Mouse (Mus musculus) stomach, postnatal 0 days (tissue): Measurements from ENCODE around the gene Gm1113. TPM values are rescaled to one million over a fixed set of nuclear protein-coding genes. Genes with fewer than 3 reads are reported as not detected.
A peak's percentile ranks its signal among the peaks of the same experiment; 100 is the strongest.

Experiments used
- ATAC-seq: fragments of 200-750 bp; cut with Nextera tagmentation; 2 replicates; pipeline ENCODE4 v1.8.0; 2017; ENCODE audit not compliant: low FRiP score, low TSS enrichment
- DNase-seq: peaks from one replicate; pipeline ENCODE4 v3.0.0-alpha.2; 2016; ENCODE audit warnings: low spot score
- H3K27ac ChIP-seq: fragments of 300-500 bp; sonication (generic); replicated peaks from 2 replicates; pipeline ENCODE4 v1.5.1; 2014; ENCODE audit warnings: mild to moderate bottlenecking, control low read depth
- H3K27me3 ChIP-seq: fragments of 300-500 bp; sonication (generic); 2 replicates; pipeline ENCODE4 v1.6.1; 2014; ENCODE audit warnings: low read length; ENCODE audit not compliant: control insufficient read depth, insufficient read depth
- H3K36me3 ChIP-seq: fragments of 300-500 bp; sonication (generic); 2 replicates; pipeline ENCODE4 v1.6.1; 2014; ENCODE audit warnings: low read length, mixed read lengths; ENCODE audit not compliant: control insufficient read depth, insufficient read depth
- H3K4me1 ChIP-seq: fragments of 300-500 bp; sonication (generic); replicated peaks from 2 replicates; pipeline ENCODE4 v1.6.1; 2014; ENCODE audit warnings: antibody characterized with exemption; ENCODE audit not compliant: control insufficient read depth, insufficient read depth
- H3K4me2 ChIP-seq: fragments of 300-500 bp; sonication (generic); replicated peaks from 2 replicates; pipeline ENCODE4 v1.6.1; 2014; ENCODE audit warnings: low read depth, mild to moderate bottlenecking, control low read depth, moderate library complexity
- H3K4me3 ChIP-seq: fragments of 300-500 bp; sonication (generic); 2 replicates; pipeline ENCODE4 v1.5.1; 2014; ENCODE audit warnings: low read depth, low read length, control low read depth
- H3K9ac ChIP-seq: fragments of 300-500 bp; sonication (generic); 2 replicates; pipeline ENCODE4 v1.6.1; 2014; ENCODE audit warnings: mild to moderate bottlenecking, low read length, control low read depth, mixed read lengths
- H3K9me3 ChIP-seq: fragments of 300-500 bp; sonication (generic); 2 replicates; pipeline ENCODE4 v1.6.1; 2016; ENCODE audit warnings: low read length; ENCODE audit not compliant: control insufficient read depth
- CTCF ChIP-seq: IDR thresholded peaks from 2 replicates; pipeline ENCODE4 v1.5.1; 2016; ENCODE audit warnings: antibody characterized with exemption, low read depth, mild to moderate bottlenecking, moderate library complexity
- EP300 ChIP-seq: optimal IDR thresholded peaks from 2 replicates; pipeline ENCODE3; 2016; ENCODE audit warnings: antibody characterized with exemption
- WGBS: fragments of 180-500 bp; shearing (Covaris S2); extraction: QIAGEN DNeasy Blood & Tissue Kit; methylation state at CpG from one replicate; pipeline ENCODE4 v1.1.7; 2014; 5-methylcytosine and 5-hydroxymethylcytosine counted together
- polyA plus RNA-seq: library from polyadenylated mRNA; unstranded; fragments of >200 nt; fragmentation: Nextera tagmentation; extraction: Ambion mirVana; gene quantifications from 2 replicates; pipeline ENCODE4 v1.2.1, GENCODE M21; 2015

The Gm1113 gene
- polyA plus RNA-seq, 1 experiment from 2014 or later: not detected

DNA sequence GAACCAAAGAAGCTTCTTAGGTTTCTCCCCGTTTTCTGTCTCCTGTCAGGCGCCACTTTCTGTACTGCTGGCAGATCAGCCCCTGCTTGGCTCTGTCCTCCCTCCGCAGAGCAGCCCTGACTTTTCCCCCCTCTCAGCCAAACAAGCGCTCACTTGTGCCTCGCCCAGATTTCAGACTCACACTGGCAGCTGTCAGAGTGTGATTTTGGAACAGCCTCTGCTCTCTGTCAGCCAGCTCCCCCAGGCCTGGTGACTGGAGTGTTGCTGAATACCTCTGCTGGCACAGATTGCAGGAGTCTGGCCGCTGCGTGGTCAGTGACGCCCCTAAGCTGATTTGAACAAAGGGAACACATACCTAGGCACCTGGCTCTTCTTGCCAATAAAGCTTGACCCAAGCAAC is 9.8 kb downstream of the Gm1113 start:
- Histone ChIP-seq H3K9ac (no peak overlapping the region), H3K4me3 (no peak overlapping the region), H3K4me1 (no peaks in the 10 kb centered on the region), H3K27me3 (no peaks in the 10 kb centered on the region), H3K9me3 (no peaks in the 10 kb centered on the region), H3K36me3 (no peaks in the 10 kb centered on the region), H3K4me2 (no peak overlapping the region), H3K27ac (no peak overlapping the region; the same call in 1 of the 2 replicates)
- ATAC-seq (peak; percentile 65), DNase-seq (peak; percentile 40)
- WGBS: 29% methylated on average over 8 of the region's 8 CpGs
- no peak for TF ChIP-seq CTCF

- WGBS: 92% methylated on average over 10 of the region's 10 CpGs
- H3K27me3 ChIP-seq: no peaks in the 10 kb centered on the region
- no peak overlapping the region for H3K27ac ChIP-seq
- H3K4me1 ChIP-seq: no peaks in the 10 kb centered on the region
- H3K9me3 ChIP-seq: no peaks in the 10 kb centered on the region
- H3K9ac ChIP-seq: no peak overlapping the region
- H3K36me3 ChIP-seq: no peaks in the 10 kb centered on the region
- H3K4me2 ChIP-seq: no peak overlapping the region
- DNase-seq (no peak), ATAC-seq (no peak)
- no peak overlapping the region for H3K4me3 ChIP-seq
- TF ChIP-seq CTCF (no peak), EP300 (no peak)
Measured at GRCm38 (mm10) chr9:35502361-35503000, 15.6 kb downstream of the Gm1113 start.

- no peak for TF ChIP-seq CTCF
- TF ChIP-seq EP300: no peak
- Histone ChIP-seq H3K4me2 (no peak overlapping the region), H3K4me3 (no peak overlapping the region), H3K27me3 (no peaks in the 10 kb centered on the region), H3K9me3 (no peaks in the 10 kb centered on the region), H3K36me3 (no peaks in the 10 kb centered on the region), H3K9ac (no peak overlapping the region), H3K27ac (no peak overlapping the region), H3K4me1 (no peaks in the 10 kb centered on the region)
- WGBS: 67% methylated on average over 6 of the region's 6 CpGs
- DNase-seq: no peak
- no peak for ATAC-seq
Measured at GRCm38 (mm10) chr9:35499946-35500345, 18.1 kb downstream of the Gm1113 start.

DNA sequence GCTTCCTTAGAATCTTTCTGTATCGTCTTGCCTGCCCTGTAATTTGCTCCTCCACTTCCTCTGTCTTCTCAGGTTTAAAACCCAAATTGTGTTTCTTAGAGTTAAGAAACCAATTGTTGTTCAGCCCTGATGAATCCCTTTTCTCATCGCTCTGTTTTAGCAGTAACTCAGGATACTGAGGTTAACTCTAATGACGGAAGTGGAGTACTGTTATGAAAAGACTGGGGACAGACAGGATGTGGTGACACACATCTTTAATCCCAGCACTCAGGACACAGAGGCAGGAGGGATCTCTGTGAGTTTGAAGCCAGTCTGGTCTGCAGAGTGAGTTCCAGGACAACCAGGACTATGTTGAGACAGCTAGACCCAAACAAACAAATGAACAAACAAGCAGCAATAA is 22.6 kb downstream of the Gm1113 start:
- Histone ChIP-seq H3K9me3 (no peaks in the 10 kb centered on the region), H3K27me3 (no peaks in the 10 kb centered on the region), H3K9ac (no peak overlapping the region), H3K36me3 (no peaks in the 10 kb centered on the region; the same call in 1 of the 2 replicates), H3K4me3 (no peak overlapping the region), H3K4me1 (no peaks in the 10 kb centered on the region), H3K27ac (no peak overlapping the region), H3K4me2 (no peak overlapping the region)
- ATAC-seq: no peak
- WGBS: 85% methylated on average over 3 of the region's 3 CpGs
- TF ChIP-seq CTCF: no peak
- TF ChIP-seq EP300: no peak
- no peak for DNase-seq

DNA sequence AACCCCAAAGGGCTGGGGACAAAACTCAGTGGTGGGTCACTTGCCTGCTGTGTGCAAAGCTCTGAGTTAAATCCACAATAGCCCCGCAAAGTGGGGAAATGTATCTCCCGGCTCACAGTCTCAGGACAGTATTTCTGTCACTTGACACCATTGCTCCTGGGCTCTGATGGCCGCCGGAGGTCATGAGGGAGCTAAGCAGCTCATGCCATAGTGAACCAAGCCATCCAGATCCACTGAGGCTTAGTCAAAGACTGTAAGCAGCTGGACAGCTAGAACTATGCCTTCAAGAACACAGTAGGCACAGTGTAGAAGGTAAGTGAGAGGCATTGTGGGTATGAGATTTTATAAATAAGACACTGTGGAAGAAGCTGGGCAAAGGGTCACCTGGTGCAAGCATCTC is 23.1 kb downstream of the Gm1113 start:
- no peak overlapping the region for H3K27ac ChIP-seq
- no peaks in the 10 kb centered on the region for H3K4me1 ChIP-seq
- no peaks in the 10 kb centered on the region for H3K9me3 ChIP-seq
- 64% methylated on average over 4 of the region's 4 CpGs for WGBS
- TF ChIP-seq CTCF: no peak
- no peak for TF ChIP-seq EP300
- no peaks in the 10 kb centered on the region for H3K27me3 ChIP-seq
- no peak for ATAC-seq
- DNase-seq: no peak
- no peak overlapping the region for H3K4me2 ChIP-seq
- no peaks in the 10 kb centered on the region; the same call in 1 of the 2 replicates for H3K36me3 ChIP-seq
- no peak overlapping the region for H3K9ac ChIP-seq
- H3K4me3 ChIP-seq: no peak overlapping the region

DNA sequence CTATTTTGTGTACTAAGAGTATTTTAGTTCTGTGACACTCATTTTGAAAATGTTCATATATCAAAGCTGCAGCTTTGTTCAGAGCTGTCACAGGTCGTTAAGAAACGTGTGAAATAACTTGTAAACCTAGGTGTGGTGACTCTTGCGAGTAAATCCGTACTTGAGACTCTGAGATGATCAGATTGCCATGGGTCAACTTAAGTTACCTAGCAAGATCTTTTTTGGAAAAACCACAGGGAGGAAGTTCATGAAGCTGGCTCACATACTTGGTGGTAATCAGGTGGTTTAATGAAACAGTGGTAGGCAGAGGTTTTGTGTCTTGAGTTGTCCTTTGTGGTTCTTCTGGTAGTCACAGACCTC is 24.4 kb downstream of the Gm1113 start:
- Histone ChIP-seq H3K4me3 (no peak overlapping the region), H3K9ac (no peak overlapping the region), H3K9me3 (no peaks in the 10 kb centered on the region), H3K27ac (no peak overlapping the region), H3K4me1 (no peaks in the 10 kb centered on the region), H3K27me3 (no peaks in the 10 kb centered on the region), H3K36me3 (no peaks in the 10 kb centered on the region; the same call in 1 of the 2 replicates), H3K4me2 (no peak overlapping the region)
- WGBS: 46% methylated on average over 4 of the region's 4 CpGs
- DNase-seq (no peak), ATAC-seq (no peak; the same call in 1 of the 2 replicates)
- TF ChIP-seq EP300: peak; percentile 3
- TF ChIP-seq CTCF: no peak
